Mouse (Mus musculus) kidney, adult 2 months (tissue): ENCODE results near the gene Hoxa9.

Source experiments
- CTCF ChIP-seq: fragments of 200-500 bp; conservative IDR thresholded peaks from 2 replicates; pipeline ENCODE4 v1.5.1; 2011; ENCODE audit warnings: low read depth, mild to moderate bottlenecking, control low read depth, low read length, moderate library complexity, mixed read lengths; ENCODE audit not compliant: insufficient read depth, insufficient read length
- POLR2A ChIP-seq: fragments of 200-500 bp; IDR thresholded peaks from one replicate; pipeline ENCODE4 v1.6.1; 2011; ENCODE audit warnings: low read depth, low read length, control low read depth

- TF ChIP-seq POLR2A (no peak), CTCF (no peak)
Measured at GRCm38 (mm10) chr6:52245040-52245756, 14.3 kb upstream of the Hoxa9 start.
